Mouse (Mus musculus) spleen, adult 2 months (tissue): ENCODE data around the gene Tcf7.

Experiments
- CTCF ChIP-seq: fragments of 200-500 bp; IDR thresholded peaks from 2 replicates; pipeline ENCODE4 v1.5.1; 2011; ENCODE audit warnings: mild to moderate bottlenecking, inconsistent platforms; ENCODE audit not compliant: insufficient read depth, insufficient read length, insufficient replicate concordance; ENCODE audit errors: extremely low read depth
- POLR2A ChIP-seq: fragments of 200-500 bp; IDR thresholded peaks from 2 replicates; pipeline ENCODE4 v1.6.1; 2011; ENCODE audit warnings: low read depth, low read length, inconsistent platforms

DNA sequence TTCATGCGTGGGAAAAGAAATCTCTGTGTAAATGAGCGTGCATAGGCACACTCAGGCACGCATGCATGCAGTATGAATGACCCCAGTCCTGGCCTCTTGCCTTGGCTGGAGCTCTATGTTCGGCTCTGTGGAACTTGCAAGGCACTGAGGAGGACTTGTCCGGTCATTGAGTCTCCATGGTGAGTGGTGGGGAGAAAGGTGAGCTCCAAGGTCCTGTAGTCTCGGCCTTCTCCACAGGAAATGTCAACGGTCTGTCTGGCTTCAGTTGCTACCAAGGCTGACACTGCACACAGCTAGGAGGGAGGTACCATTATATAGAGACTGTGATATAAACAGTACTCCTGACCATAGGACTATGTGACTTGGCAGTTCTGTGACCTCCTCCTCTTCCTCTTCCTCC is 23.6 kb upstream of the Tcf7 start:
- TF ChIP-seq CTCF: no peak
- no peak for TF ChIP-seq POLR2A
